Mouse (Mus musculus) ES-Bruce4 (cell line): ENCODE measurements around the gene Slc11a1. TPM values are rescaled to one million over a fixed set of nuclear protein-coding genes. Genes with fewer than 3 reads are reported as not detected.

Source experiments
- H3K27ac ChIP-seq: 2 replicates; pipeline ENCODE4 v1.5.1; 2012; ENCODE audit warnings: low read length, inconsistent platforms; ENCODE audit not compliant: insufficient read depth
- H3K27me3 ChIP-seq: 2 replicates; pipeline ENCODE4 v1.6.1; 2012; ENCODE audit warnings: mild to moderate bottlenecking, low read length, inconsistent platforms; ENCODE audit not compliant: control insufficient read depth, poor library complexity, insufficient read depth, severe bottlenecking
- H3K36me3 ChIP-seq: 2 replicates; pipeline ENCODE4 v1.6.1; 2012; ENCODE audit warnings: inconsistent platforms, mild to moderate bottlenecking, low read length, moderate library complexity; ENCODE audit not compliant: control insufficient read depth, poor library complexity, insufficient read depth, severe bottlenecking
- H3K4me1 ChIP-seq: one replicate; pipeline ENCODE4 v1.8.1; 2011; ENCODE audit warnings: low read length; ENCODE audit not compliant: control insufficient read depth, insufficient read depth
- H3K4me3 ChIP-seq: 2 replicates; pipeline ENCODE4 v1.5.1; 2011; ENCODE audit warnings: low read depth, mild to moderate bottlenecking, low read length
- H3K9ac ChIP-seq: 2 replicates; pipeline ENCODE4 v1.6.1; 2012; ENCODE audit warnings: low read depth, mild to moderate bottlenecking, inconsistent platforms; ENCODE audit not compliant: poor library complexity, severe bottlenecking
- H3K9me3 ChIP-seq: replicated peaks from 2 replicates; pipeline ENCODE4 v1.6.1; 2012; ENCODE audit warnings: mild to moderate bottlenecking, low read length, inconsistent platforms; ENCODE audit not compliant: control insufficient read depth, poor library complexity, insufficient read depth, severe bottlenecking
- CTCF ChIP-seq: IDR thresholded peaks from one replicate; pipeline ENCODE4 v1.8.1; 2011; ENCODE audit warnings: low read depth, low read length
- EP300 ChIP-seq: IDR thresholded peaks from 2 replicates; pipeline ENCODE4 v1.6.1; 2011; ENCODE audit warnings: low read depth, low read length; ENCODE audit not compliant: insufficient read depth
- POLR2A ChIP-seq: IDR thresholded peaks from one replicate; pipeline ENCODE4 v1.8.1; 2011; ENCODE audit warnings: low read length; ENCODE audit not compliant: insufficient read depth
- polyA plus RNA-seq: library from polyadenylated mRNA; stranded (reverse); fragments of >200 nt; gene quantifications from 2 replicates; pipeline ENCODE4 v1.2.4, GENCODE M21; 2011; ENCODE audit warnings: low read depth; ENCODE audit not compliant: missing spikeins, insufficient read depth, insufficient read length

Slc11a1 gene
- polyA plus RNA-seq, 1 experiment, result 0.94 TPM

DNA sequence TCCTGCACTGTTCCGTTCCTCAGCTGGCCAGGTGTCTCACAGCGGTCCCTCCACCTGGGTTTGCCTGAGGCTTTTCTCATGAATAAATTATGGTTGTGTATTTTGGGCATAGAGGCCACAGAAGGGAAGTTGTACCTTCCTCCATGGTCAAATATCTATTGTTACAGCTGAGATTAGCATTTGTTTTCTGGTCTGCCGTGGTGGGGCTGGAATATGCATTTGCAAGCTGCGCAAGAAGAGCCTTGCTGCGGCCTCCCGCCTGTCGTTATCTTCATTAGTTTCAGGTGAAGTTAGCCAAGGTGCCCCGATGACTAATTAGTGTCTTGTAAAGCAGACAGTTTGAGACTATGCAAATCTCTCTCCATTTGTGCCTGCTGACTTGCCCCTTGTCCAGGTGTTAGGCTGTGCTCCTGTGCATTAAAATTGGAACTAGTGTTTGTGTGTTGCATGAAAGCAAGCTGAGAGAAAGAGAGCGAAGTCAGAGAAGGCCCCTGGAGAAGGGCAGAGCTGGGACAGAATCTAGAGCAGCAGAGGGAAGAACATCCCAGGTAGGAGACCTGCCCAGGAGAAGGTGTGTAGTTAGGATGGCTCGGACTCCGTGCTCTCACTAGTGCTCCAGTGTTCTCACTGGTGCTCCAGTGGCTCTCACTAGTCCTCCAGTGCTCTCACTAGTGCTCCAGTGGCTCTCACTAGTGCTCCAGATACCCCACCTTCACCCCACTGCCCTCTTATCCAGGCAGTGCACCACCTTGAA is 30.7 kb upstream of the Slc11a1 start:
- peak; percentile 76 for TF ChIP-seq EP300
- no peak for TF ChIP-seq POLR2A
- Histone ChIP-seq H3K4me3 (no peak overlapping the region), H3K36me3 (no peaks in the 10 kb centered on the region), H3K9ac (no peak overlapping the region), H3K27ac (no peak overlapping the region), H3K9me3 (no peaks in the 10 kb centered on the region), H3K27me3 (no peaks in the 10 kb centered on the region), H3K4me1 (peaks cover 1% of the 10 kb centered on the region)

DNA sequence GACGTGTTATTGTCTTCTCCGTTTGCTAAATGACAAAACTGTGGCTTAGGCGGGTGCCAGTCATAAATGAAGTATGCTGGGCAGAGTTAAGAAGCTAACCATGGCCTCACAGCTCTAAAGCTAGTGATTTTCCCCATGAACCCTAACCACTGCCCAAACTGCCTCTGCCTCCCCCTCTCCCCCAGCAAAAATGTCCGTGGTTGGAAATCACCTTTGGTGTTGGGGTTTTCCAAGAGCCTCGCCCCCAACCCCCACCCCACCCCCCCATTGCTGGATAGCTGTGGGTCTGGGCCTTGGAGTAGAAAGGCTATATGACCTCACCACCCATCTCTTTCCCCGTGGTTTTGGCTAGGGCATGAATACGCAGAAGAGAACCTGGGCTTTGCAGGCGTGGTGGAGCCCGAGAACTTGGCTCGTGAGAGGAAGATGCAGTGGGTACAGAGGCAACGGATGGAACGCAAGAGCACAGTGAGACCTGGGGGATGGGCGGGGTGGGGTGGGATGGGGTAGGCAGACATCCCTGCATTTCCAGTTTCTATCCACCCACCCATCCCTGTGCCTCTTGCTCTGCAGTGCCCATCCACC is 23.7 kb upstream of the Slc11a1 start:
- H3K36me3 ChIP-seq, result no peaks in the 10 kb centered on the region

DNA sequence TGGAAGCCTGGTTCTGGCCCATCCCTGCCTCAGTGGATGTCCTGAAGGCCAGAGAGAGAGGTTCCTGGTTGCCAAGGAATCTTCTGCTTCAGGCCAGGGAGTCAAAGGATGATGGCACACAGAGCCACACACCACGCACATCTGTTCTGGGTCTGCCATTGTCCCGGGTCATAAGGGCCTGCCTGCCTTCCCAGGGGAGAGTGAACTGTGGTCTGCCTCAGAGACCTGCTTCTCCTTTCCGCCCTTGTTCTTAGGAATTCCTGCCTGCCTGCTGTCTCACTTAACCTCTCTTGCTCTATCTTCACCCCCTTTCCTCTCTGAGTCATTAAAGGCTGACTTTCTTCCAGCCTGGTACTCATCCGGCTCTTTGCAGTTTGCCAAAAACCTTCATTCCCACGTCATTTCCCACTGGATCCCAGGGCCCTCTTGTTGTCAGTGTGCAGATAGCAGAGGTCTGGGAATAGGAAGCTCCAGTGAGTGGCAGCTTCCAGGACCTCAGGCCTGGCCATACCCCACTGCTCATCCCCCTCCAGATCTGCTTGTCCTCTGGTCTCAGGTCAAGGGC is 22.4 kb upstream of the Slc11a1 start:
- TF ChIP-seq EP300, result no peak
- TF ChIP-seq POLR2A, result no peak
- TF ChIP-seq CTCF, result no peak
- no peak overlapping the region for H3K9ac ChIP-seq
- no peak overlapping the region for H3K4me3 ChIP-seq
- no peaks in the 10 kb centered on the region for H3K9me3 ChIP-seq
- H3K27me3 ChIP-seq, result no peaks in the 10 kb centered on the region
- no peaks in the 10 kb centered on the region for H3K36me3 ChIP-seq
- H3K27ac ChIP-seq, result no peak overlapping the region
- H3K4me1 ChIP-seq, result no peaks in the 10 kb centered on the region

More for the DNA sequence above, 23.7 kb upstream of the Slc11a1 start:
- no peak for TF ChIP-seq CTCF
- TF ChIP-seq EP300, result no peak
- no peak for TF ChIP-seq POLR2A
- Histone ChIP-seq H3K9ac (no peak overlapping the region), H3K27me3 (no peaks in the 10 kb centered on the region), H3K27ac (no peak overlapping the region), H3K4me3 (no peak overlapping the region), H3K9me3 (no peaks in the 10 kb centered on the region), H3K4me1 (no peaks in the 10 kb centered on the region)

DNA sequence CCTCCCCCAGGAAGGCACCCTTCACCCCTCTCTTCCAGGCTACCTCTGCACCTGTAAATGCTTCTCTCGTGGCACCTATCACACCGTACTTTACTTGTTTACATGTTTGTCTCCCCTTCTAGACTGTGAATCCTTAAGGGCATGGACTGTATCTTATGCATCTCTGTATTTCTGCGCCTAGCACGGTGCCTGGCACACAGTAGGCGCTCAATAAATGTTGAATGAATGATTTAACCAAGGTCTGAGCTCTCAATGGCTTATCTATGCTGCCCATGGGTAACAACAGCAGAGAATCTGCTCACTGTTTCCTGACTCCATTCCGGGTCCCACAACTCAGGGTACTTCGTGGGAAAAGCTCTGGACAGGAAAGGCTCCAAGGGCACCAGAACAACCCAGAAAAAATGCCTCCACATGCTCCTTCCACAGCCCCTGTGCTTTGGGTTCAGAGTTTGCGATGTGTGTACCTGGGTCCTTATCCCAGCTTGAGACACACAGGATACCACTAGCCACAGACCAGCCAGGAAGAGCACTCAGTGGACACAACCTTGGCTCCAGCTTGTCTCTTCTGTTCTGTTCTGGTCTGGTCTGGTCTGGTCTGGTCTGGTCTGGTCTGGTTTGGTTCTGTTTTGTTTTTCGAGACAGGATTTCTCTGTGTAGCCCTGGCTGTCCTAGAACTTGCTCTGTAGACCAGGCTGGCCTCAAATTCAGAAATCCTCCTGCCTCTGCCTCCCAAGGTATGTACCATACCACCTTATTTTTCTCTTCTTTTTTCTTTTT is 21.4 kb upstream of the Slc11a1 start:
- Histone ChIP-seq H3K36me3 (no peaks in the 10 kb centered on the region), H3K9me3 (no peaks in the 10 kb centered on the region), H3K9ac (no peak overlapping the region), H3K4me1 (no peaks in the 10 kb centered on the region), H3K27ac (no peak overlapping the region), H3K4me3 (no peak overlapping the region), H3K27me3 (no peaks in the 10 kb centered on the region)
- TF ChIP-seq POLR2A (no peak), EP300 (no peak), CTCF (no peak)

DNA sequence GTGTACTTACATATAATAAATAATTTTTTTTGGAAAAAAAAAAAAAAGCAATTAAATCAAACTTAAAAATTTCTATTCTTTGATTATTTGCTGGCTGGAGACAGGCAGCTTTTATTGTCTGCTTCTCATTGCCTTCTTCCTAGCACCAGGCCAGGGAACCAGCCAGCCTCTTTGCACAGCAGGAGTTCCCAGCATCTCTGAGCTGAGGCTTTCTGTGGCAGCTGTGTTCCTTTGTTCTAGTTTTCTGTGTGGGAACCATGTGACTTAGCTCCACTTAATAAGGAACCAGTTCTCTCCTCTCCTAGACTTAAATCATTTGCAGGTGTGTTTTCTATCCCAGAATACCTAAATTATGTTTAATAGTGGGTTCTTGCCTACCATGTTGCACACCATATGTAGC is 17.5 kb upstream of the Slc11a1 start:
- no peak for TF ChIP-seq POLR2A
- no peak for TF ChIP-seq CTCF
- TF ChIP-seq EP300, result no peak
- Histone ChIP-seq H3K27me3 (no peaks in the 10 kb centered on the region), H3K9me3 (no peaks in the 10 kb centered on the region), H3K36me3 (no peaks in the 10 kb centered on the region), H3K9ac (no peak overlapping the region), H3K4me3 (no peak overlapping the region), H3K4me1 (no peaks in the 10 kb centered on the region), H3K27ac (no peak overlapping the region)

DNA sequence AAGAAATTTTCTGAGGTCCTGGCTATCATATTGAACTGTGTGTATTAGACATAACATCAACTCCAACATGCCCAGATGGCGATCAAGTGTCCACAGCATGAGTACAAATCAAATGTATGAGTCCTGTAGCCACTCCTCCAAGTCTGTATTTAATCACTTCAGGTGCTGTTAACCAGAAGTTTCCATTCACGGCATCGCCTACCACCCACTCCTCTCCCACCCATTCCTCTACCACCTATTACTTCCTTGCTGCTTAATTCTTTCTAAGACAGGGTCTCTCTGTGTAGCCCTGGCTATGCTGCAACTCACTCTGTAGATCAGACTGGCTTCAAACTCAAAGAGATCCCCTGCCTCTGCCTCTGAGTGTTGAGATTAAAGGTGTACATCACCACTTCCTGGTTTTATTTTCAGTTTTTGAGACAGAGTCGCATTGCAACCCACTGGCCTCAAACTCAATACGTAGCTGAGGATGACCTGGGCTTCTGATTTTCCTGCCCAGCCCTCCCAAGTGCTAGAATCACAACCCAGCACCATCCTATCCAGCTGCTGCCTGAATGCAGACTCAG is 15.0 kb upstream of the Slc11a1 start:
- Histone ChIP-seq H3K27ac (no peak overlapping the region), H3K4me1 (no peaks in the 10 kb centered on the region), H3K9me3 (no peaks in the 10 kb centered on the region), H3K9ac (no peak overlapping the region), H3K4me3 (no peak overlapping the region), H3K36me3 (no peaks in the 10 kb centered on the region), H3K27me3 (no peaks in the 10 kb centered on the region)
- TF ChIP-seq CTCF (no peak), EP300 (no peak), POLR2A (no peak)
